Mouse (Mus musculus): ENCODE data around the gene Gata3. TPM values are rescaled to one million over a fixed set of nuclear protein-coding genes. Genes with fewer than 3 reads are reported as not detected.

Gata3 gene
- polyA plus RNA-seq, 1 experiment, result 6.1 TPM

DNA sequence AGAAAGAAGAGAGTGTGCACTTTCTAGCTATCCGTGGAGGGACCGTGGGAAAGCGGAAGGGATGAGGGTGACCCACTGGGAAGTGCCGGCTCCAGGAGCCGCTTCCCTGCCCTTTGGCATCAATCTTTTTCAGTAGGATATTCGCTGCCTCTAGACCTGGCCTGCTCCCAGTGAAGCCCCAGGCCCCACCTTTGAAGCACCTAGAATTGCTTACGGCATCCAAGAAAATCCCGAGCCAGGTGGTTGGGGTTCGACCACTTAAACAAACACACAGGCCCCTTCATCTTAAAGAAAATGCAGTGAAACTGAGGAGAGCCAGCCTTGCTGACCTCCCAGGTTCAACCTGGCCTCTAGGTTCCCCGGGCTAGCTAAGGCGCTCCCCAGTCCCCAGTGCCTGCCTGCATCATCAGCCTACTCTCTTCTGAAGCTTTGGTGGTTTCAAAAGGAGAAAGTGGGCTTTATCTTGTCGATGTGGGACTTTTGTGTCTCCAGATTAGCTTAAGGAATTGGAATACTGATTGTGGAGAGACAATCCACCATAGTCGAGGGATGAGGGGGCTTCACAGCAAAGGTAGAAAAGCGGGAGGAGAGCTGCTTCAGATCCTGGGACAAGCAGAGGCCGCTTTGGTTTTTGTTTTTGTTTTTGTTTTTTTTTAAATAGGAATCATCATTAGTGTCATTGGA lies 5.2 kb downstream of the Gata3 start:
- TF ChIP-seq EP300 (IDR thresholded peaks at IDR 0.05; ENCODE audit: insufficient read depth, low read depth, low read length), result no peak
- no peak for TF ChIP-seq POLR2A (IDR thresholded peaks at IDR 0.05; ENCODE audit: insufficient read depth, low read length)
- no peak for TF ChIP-seq CTCF (IDR thresholded peaks at IDR 0.05; ENCODE audit: low read depth, low read length)
- Histone ChIP-seq H3K9me3 (replicated peaks; ENCODE audit: control insufficient read depth, insufficient read depth, low read length, poor library complexity, severe bottlenecking) (no peaks in the 10 kb centered on the region), H3K4me3 (ENCODE audit: low read depth, low read length) (no peak overlapping the region), H3K4me1 (ENCODE audit: control insufficient read depth, insufficient read depth, low read length) (no peaks in the 10 kb centered on the region), H3K27ac (ENCODE audit: insufficient read depth, low read length) (no peak overlapping the region), H3K36me3 (ENCODE audit: control insufficient read depth, insufficient read depth, low read length, poor library complexity, severe bottlenecking) (no peaks in the 10 kb centered on the region), H3K27me3 (ENCODE audit: control insufficient read depth, insufficient read depth, low read length, poor library complexity, severe bottlenecking) (peaks cover 63% of the 10 kb centered on the region), H3K9ac (ENCODE audit: low read depth, poor library complexity, severe bottlenecking) (no peak overlapping the region)

DNA sequence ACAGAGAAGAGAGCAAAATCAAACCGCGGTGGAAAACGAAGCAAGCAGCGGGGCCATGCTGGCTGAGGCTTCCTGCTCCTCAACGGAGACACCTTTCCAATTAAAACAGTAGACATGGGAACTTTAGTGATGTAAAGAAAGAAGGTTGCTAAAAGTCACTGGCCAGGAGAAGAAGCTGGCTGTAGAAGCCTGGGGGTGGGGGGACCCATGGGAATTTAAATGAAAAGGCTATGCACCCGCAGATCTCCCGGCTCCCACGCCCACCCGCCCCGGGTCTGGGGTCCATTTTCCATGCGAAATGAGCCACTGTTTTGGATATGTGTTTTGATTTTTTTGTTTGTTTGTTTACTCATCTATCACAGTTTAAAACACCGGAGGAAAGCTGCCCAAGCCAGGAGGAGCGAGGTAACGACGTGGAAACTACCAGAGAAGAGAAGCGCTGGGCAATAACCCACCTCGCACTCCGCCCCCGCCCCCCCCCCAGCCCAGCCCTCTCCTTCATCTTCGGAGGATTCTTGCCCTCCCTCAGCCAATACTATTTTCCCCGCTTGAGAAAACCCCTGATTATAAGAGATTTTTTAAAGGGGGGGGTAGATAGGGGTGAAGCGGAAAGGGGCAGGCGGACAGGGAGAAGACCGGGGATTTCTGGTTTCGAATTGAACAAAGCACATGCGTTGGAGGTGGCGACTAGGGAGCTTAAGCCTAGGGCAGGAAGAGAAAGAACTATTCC lies 5.9 kb downstream of the Gata3 start:
- no peaks in the 10 kb centered on the region for H3K4me1 ChIP-seq (ENCODE audit: control insufficient read depth, insufficient read depth, low read length)

DNA sequence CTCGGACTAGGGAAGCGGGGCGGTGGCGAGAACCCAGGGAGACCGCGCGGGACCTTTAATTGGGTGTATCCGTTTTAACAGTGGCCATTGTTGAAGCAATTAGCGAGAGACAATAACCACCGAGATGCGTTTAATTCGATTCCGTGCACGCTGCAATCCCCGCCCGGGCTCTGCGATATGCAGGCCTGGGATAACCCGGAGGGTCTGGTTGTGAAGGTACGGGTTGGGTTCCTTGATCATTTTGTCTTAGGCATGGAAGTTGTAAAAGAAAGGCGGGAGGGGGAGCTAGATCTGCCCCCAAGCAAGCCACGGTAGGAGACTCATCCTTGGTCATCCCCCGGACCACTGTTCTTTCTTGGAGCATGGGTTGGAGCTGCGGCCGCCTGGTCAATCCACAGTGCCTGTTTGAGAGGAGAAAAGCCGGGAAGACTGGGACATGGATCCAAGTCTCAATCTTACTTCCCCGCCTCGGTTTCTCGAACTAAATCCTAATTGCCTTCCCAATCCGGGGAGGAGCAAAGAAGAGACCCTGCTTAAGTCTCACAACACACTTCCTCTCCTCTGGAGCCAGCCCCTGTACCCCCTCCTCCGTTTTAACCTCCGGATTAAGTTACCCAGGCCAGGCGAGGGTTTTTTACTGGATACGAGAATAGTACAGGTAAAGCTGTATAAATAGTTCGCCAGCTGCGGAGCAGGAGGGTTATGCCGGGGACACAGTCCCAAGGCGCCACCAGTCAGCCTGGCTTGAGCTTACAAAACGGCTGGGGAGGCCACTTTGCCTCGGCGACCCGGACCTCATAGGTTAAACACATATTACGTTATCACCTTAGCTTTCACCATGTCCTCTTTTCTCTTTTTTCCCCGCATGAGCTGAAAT lies 6.7 kb downstream of the Gata3 start:
- H3K27ac ChIP-seq (ENCODE audit: insufficient read depth, low read length), result no peak overlapping the region
- H3K9me3 ChIP-seq (replicated peaks; ENCODE audit: control insufficient read depth, insufficient read depth, low read length, poor library complexity, severe bottlenecking), result no peaks in the 10 kb centered on the region
- no peaks in the 10 kb centered on the region for H3K4me1 ChIP-seq (ENCODE audit: control insufficient read depth, insufficient read depth, low read length)
- H3K36me3 ChIP-seq (ENCODE audit: control insufficient read depth, insufficient read depth, low read length, poor library complexity, severe bottlenecking), result no peaks in the 10 kb centered on the region
- H3K9ac ChIP-seq (ENCODE audit: low read depth, poor library complexity, severe bottlenecking), result no peak overlapping the region
- peak overlapping the region; percentile 46 for H3K4me3 ChIP-seq (ENCODE audit: low read depth, low read length)
- peaks cover 63% of the 10 kb centered on the region for H3K27me3 ChIP-seq (ENCODE audit: control insufficient read depth, insufficient read depth, low read length, poor library complexity, severe bottlenecking)
- TF ChIP-seq EP300 (IDR thresholded peaks at IDR 0.05; ENCODE audit: insufficient read depth, low read depth, low read length) (no peak), POLR2A (IDR thresholded peaks at IDR 0.05; ENCODE audit: insufficient read depth, low read length) (no peak), CTCF (IDR thresholded peaks at IDR 0.05; ENCODE audit: low read depth, low read length) (no peak)

More for the DNA sequence above, 5.9 kb downstream of the Gata3 start:
- Histone ChIP-seq H3K9ac (ENCODE audit: low read depth, poor library complexity, severe bottlenecking) (no peak overlapping the region), H3K36me3 (ENCODE audit: control insufficient read depth, insufficient read depth, low read length, poor library complexity, severe bottlenecking) (no peaks in the 10 kb centered on the region), H3K27me3 (ENCODE audit: control insufficient read depth, insufficient read depth, low read length, poor library complexity, severe bottlenecking) (peaks cover 63% of the 10 kb centered on the region), H3K9me3 (replicated peaks; ENCODE audit: control insufficient read depth, insufficient read depth, low read length, poor library complexity, severe bottlenecking) (no peaks in the 10 kb centered on the region), H3K27ac (ENCODE audit: insufficient read depth, low read length) (no peak overlapping the region), H3K4me3 (ENCODE audit: low read depth, low read length) (no peak overlapping the region)
- TF ChIP-seq EP300 (IDR thresholded peaks at IDR 0.05; ENCODE audit: insufficient read depth, low read depth, low read length) (no peak), CTCF (IDR thresholded peaks at IDR 0.05; ENCODE audit: low read depth, low read length) (no peak), POLR2A (IDR thresholded peaks at IDR 0.05; ENCODE audit: insufficient read depth, low read length) (no peak)

DNA sequence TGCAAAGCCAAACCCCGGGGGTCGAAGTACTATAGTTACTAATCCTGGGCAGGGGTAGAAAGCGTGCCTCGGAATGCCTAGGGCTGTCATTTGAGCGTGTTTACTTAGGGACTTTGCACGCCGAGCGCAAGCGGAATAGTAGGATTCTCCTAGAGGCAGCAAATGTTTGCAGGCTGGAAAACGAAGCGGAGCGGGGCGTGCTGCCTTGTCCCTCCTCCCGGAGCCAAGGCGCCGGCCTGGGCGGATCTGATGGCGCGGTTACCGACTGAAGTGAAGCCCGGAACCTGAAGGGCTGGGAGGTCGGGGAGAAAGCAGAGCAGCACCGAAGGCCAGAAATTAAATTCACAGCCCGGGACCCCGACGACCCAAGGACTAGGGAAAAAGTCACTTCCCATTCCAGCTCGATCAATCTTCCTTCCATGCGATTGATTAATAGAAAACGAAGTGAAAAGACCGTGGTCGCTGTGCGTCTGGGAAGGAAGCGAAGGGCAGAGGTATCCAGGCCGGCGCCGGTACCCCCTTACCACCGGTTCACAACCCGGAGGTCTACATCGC lies 7.4 kb downstream of the Gata3 start:
- Histone ChIP-seq H3K9ac (ENCODE audit: low read depth, poor library complexity, severe bottlenecking) (peak overlapping the region; percentile 37; the same call in 1 of the 2 replicates), H3K4me1 (ENCODE audit: control insufficient read depth, insufficient read depth, low read length) (no peaks in the 10 kb centered on the region), H3K27ac (ENCODE audit: insufficient read depth, low read length) (no peak overlapping the region), H3K27me3 (ENCODE audit: control insufficient read depth, insufficient read depth, low read length, poor library complexity, severe bottlenecking) (peaks cover 63% of the 10 kb centered on the region), H3K36me3 (ENCODE audit: control insufficient read depth, insufficient read depth, low read length, poor library complexity, severe bottlenecking) (no peaks in the 10 kb centered on the region), H3K4me3 (ENCODE audit: low read depth, low read length) (peak overlapping the region; percentile 46), H3K9me3 (replicated peaks; ENCODE audit: control insufficient read depth, insufficient read depth, low read length, poor library complexity, severe bottlenecking) (no peaks in the 10 kb centered on the region)
- TF ChIP-seq CTCF (IDR thresholded peaks at IDR 0.05; ENCODE audit: low read depth, low read length) (no peak), EP300 (IDR thresholded peaks at IDR 0.05; ENCODE audit: insufficient read depth, low read depth, low read length) (no peak), POLR2A (IDR thresholded peaks at IDR 0.05; ENCODE audit: insufficient read depth, low read length) (no peak)

DNA sequence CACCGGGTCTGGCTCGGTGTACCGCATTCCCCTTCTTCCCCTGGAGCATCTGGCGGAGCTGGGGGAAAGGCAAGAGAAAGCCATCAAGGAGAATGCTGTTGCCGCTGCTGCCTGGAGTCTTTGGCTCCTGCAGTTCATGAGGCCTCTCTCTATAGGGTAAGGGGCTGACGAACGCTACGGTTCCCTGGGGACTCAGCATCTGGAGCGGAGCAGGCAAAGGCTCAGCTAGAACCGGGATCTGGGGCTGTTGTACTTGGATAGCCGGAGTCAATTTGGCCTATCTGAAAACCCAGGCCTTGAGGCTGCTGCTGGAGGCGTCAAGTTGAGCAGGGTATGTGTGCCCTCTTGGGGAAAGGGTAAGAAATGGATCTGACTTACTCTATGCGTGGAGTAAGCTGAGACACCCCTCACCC lies 8.2 kb downstream of the Gata3 start:
- no peaks in the 10 kb centered on the region for H3K4me1 ChIP-seq (ENCODE audit: control insufficient read depth, insufficient read depth, low read length)
- H3K36me3 ChIP-seq (ENCODE audit: control insufficient read depth, insufficient read depth, low read length, poor library complexity, severe bottlenecking), result no peaks in the 10 kb centered on the region
- peak overlapping the region; percentile 59; the same call in 1 of the 2 replicates for H3K9ac ChIP-seq (ENCODE audit: low read depth, poor library complexity, severe bottlenecking)
- peak overlapping the region; percentile 59 for H3K4me3 ChIP-seq (ENCODE audit: low read depth, low read length)
- TF ChIP-seq EP300 (IDR thresholded peaks at IDR 0.05; ENCODE audit: insufficient read depth, low read depth, low read length) (no peak), CTCF (IDR thresholded peaks at IDR 0.05; ENCODE audit: low read depth, low read length) (no peak), POLR2A (IDR thresholded peaks at IDR 0.05; ENCODE audit: insufficient read depth, low read length) (no peak)
- H3K27ac ChIP-seq (ENCODE audit: insufficient read depth, low read length), result no peak overlapping the region
- peaks cover 66% of the 10 kb centered on the region for H3K27me3 ChIP-seq (ENCODE audit: control insufficient read depth, insufficient read depth, low read length, poor library complexity, severe bottlenecking)
- H3K9me3 ChIP-seq (replicated peaks; ENCODE audit: control insufficient read depth, insufficient read depth, low read length, poor library complexity, severe bottlenecking), result no peaks in the 10 kb centered on the region

Data from ES-Bruce4 (cell line).